Mouse (Mus musculus): ENCODE measurements around the gene Tarsl2. TPM values are rescaled to one million over a fixed set of nuclear protein-coding genes. Genes with fewer than 3 reads are reported as not detected.

The Tarsl2 gene
- polyA plus RNA-seq, 3 experiments from 2014 or later: 0.92 to 2.1 (median 1.7) TPM

GRCm38 (mm10) chr7:65737286-65738040, 92.8 kb downstream of the Tarsl2 start:
- no peak for ATAC-seq

Other genes with a start within 250 kb of the Tarsl2 start
- gene Tjp1, start 117.1 kb upstream of the Tarsl2 start, polyA plus RNA-seq (2017; shearing (Covaris generic)): not detected
- gene Tm2d3, start 46.3 kb downstream of the Tarsl2 start, polyA plus RNA-seq (2017; shearing (Covaris generic)): 10 to 100 TPM; 83.6 to 99.5 (median 99.3) TPM
- not detected for gene Pcsk6, start 216.8 kb downstream of the Tarsl2 start, polyA plus RNA-seq (2017; shearing (Covaris generic))

Data from inflammation-experienced regulatory T-cells, adult 6 months (primary cell).